9 mouse cellular contexts compared by ENCODE assay signal in the genomic region with DNA sequence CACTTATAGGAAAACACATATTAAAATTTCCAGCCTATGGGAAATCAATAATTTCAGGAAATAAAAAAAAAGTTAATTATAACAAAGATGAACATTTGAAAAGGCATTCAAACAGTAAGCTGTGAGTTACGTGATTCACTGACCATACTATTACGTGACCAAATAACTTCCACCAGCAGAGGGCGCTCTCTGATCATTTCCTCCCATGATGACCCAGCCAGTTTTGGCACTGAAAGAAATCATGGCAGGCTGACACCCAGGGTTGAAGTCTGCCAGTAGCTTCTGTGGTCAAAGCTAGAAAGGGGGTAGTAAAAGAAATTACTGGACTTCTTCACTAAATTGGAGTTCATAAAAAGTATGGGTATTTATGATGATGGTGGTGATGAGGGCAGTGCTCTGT. TPM values are rescaled to one million over a fixed set of nuclear protein-coding genes. Genes with fewer than 3 reads are reported as not detected.
A peak's percentile ranks its signal among the peaks of the same experiment; 100 is the strongest.
DNase-seq lines count a peak whose midpoint lies in the region; ATAC-seq and TF ChIP-seq lines count a peak whose summit lies in the region.
"Had no signal": no experiment of that assay in that cellular context is flagged by ENCODE, and none has a peak within 500 bp of the region (broad histone marks: within the 10 kb centered on the region; RNA-seq: fewer than 3 reads in every experiment).

No protein-coding gene starts in this region.

- no peaks in the 10 kb centered on the region for H3K36me3 ChIP-seq in kidney, embryonic 16.5 days (ENCODE audit: insufficient read depth, low read length)
- no peaks in the 10 kb centered on the region for H3K36me3 ChIP-seq in intestine, postnatal 0 days (ENCODE audit: control insufficient read depth, insufficient read depth)
- no peaks in the 10 kb centered on the region for H3K36me3 ChIP-seq in liver, embryonic 11.5 days (ENCODE audit: control insufficient read depth, insufficient read depth, low read length)
- H3K36me3 ChIP-seq: neural tube, embryonic 13.5 days had no signal

- no peaks in the 10 kb centered on the region for H3K27me3 ChIP-seq in kidney, embryonic 16.5 days (ENCODE audit: insufficient read depth, low read length)
- no peaks in the 10 kb centered on the region for H3K27me3 ChIP-seq in intestine, postnatal 0 days (replicated peaks; ENCODE audit: control insufficient read depth, insufficient read depth, low read length)
- peaks cover 3% of the 10 kb centered on the region; the same call in 1 of the 2 replicates for H3K27me3 ChIP-seq in liver, embryonic 11.5 days (replicated peaks; ENCODE audit: control insufficient read depth, insufficient read depth, low read length)
- H3K27me3 ChIP-seq: neural tube, embryonic 13.5 days had no signal

- DNase-seq in kidney, adult 11 months: peak; percentile 69
- DNase-seq in cerebellum, adult 9-11 months: peak; percentile 42
- DNase-seq in gastrocnemius, adult 2 months: peak; percentile 82
- peak; percentile 63 for DNase-seq in liver, embryonic 11.5 days (ENCODE audit: low spot score)
- peak; percentile 60 for DNase-seq in ovary, adult 18-20 months (ENCODE audit: low spot score)
- peak; percentile 65 for DNase-seq in thymus, postnatal 0 days (ENCODE audit: low spot score)

- H3K9me3 ChIP-seq in kidney, embryonic 16.5 days (ENCODE audit: low read length): no peaks in the 10 kb centered on the region
- no peaks in the 10 kb centered on the region for H3K9me3 ChIP-seq in intestine, postnatal 0 days (ENCODE audit: control insufficient read depth)
- no peaks in the 10 kb centered on the region for H3K9me3 ChIP-seq in liver, embryonic 11.5 days (ENCODE audit: control insufficient read depth, low read length)
- H3K9me3 ChIP-seq: neural tube, embryonic 13.5 days had no signal

- H3K9ac ChIP-seq in kidney, embryonic 16.5 days (replicated peaks; ENCODE audit: low read length): no peak overlapping the region
- no peak overlapping the region for H3K9ac ChIP-seq in intestine, postnatal 0 days (ENCODE audit: low read depth, low read length)
- no peak overlapping the region for H3K9ac ChIP-seq in liver, embryonic 11.5 days (ENCODE audit: low read depth, low read length)
- H3K9ac ChIP-seq: neural tube, embryonic 13.5 days had no signal

- H3K4me2 ChIP-seq in kidney, embryonic 16.5 days (replicated peaks; ENCODE audit: low read depth, low read length): no peak overlapping the region
- H3K4me2 ChIP-seq in intestine, postnatal 0 days (replicated peaks; ENCODE audit: low read depth): no peak overlapping the region
- no peak overlapping the region for H3K4me2 ChIP-seq in liver, embryonic 11.5 days
- H3K4me2 ChIP-seq: neural tube, embryonic 13.5 days had no signal

- 13% methylated on average over 3 of the region's 3 CpGs for WGBS in kidney, embryonic 16.5 days
- 16% methylated on average over 3 of the region's 3 CpGs for WGBS in intestine, postnatal 0 days
- WGBS in liver, embryonic 11.5 days: 12% methylated on average over 3 of the region's 3 CpGs

- H3K4me3 ChIP-seq in kidney, embryonic 16.5 days (ENCODE audit: low read length): no peak overlapping the region
- H3K4me3 ChIP-seq in gastrocnemius, adult 2 months: no peak overlapping the region
- H3K4me3 ChIP-seq in intestine, postnatal 0 days (ENCODE audit: low read depth, low read length): no peak overlapping the region
- H3K4me3 ChIP-seq in liver, embryonic 11.5 days (ENCODE audit: low read depth, low read length): no peak overlapping the region
- H3K4me3 ChIP-seq: neural tube, embryonic 13.5 days had no signal

- H3K4me1 ChIP-seq in kidney, embryonic 16.5 days (ENCODE audit: insufficient read depth, low read length): peaks cover 5% of the 10 kb centered on the region; the same call in 1 of the 2 replicates
- H3K4me1 ChIP-seq in intestine, postnatal 0 days (replicated peaks; ENCODE audit: control insufficient read depth, insufficient read depth, low read length): no peaks in the 10 kb centered on the region
- no peaks in the 10 kb centered on the region for H3K4me1 ChIP-seq in liver, embryonic 11.5 days (replicated peaks; ENCODE audit: control insufficient read depth, insufficient read depth, low read length)

- no peak for ATAC-seq in kidney, embryonic 16.5 days (ENCODE audit: low FRiP score, low TSS enrichment)
- peak; percentile 53; the same call in 1 of the 2 replicates for ATAC-seq in intestine, postnatal 0 days
- no peak for ATAC-seq in liver, embryonic 11.5 days (replicated peaks; ENCODE audit: low FRiP score)

- TF ChIP-seq CTCF in gastrocnemius, adult 2 months (IDR thresholded peaks at IDR 0.05): peak; percentile 89
- TF ChIP-seq CTCF in intestine, postnatal 0 days (IDR thresholded peaks at IDR 0.05; ENCODE audit: low read depth): peak; percentile 94

- H3K27ac ChIP-seq in kidney, embryonic 16.5 days (ENCODE audit: low read length): no peak overlapping the region
- H3K27ac ChIP-seq in gastrocnemius, adult 2 months: no peak overlapping the region
- H3K27ac ChIP-seq in intestine, postnatal 0 days (ENCODE audit: low read depth, low read length): no peak overlapping the region
- H3K27ac ChIP-seq in liver, embryonic 11.5 days (ENCODE audit: low read depth, low read length): no peak overlapping the region
- H3K27ac ChIP-seq: neural tube, embryonic 13.5 days had no signal

- intact Hi-C loops in gastrocnemius, adult 2 months (cut with DNase I): loop anchor here (1.0 kb wide), 1 partner anchor 283 kb away; no protein-coding TSS in a partner anchor

RNA-seq across cellular contexts. Expression of a gene that starts 33.1 kb away (rescaled TPM):
- 14.6 and 14.9 TPM in 2 replicates for polyA plus RNA-seq in kidney, embryonic 16.5 days (2015; fragmentation: Nextera tagmentation; extraction: Ambion mirVana)
- 1 to 10 TPM in 1 of 2 experiments, under 1 TPM in 1; 0.92 to 1.7 TPM for total RNA-seq in gastrocnemius, adult 2 months (2021)
- polyA plus RNA-seq in intestine, postnatal 0 days (2015; fragmentation: Nextera tagmentation; extraction: Ambion mirVana): 0.83 and 0.92 TPM in 2 replicates
- 1.6 and 2.9 TPM in 2 replicates for polyA plus RNA-seq in liver, embryonic 11.5 days (2014; fragmentation: Nextera tagmentation; extraction: Ambion mirVana)
- 0.32 and 0.33 TPM in 2 replicates for polyA plus RNA-seq in thymus, postnatal 0 days (2015; fragmentation: Nextera tagmentation; extraction: Ambion mirVana)
